Mouse (Mus musculus): ENCODE measurements around the gene Ppp1r26. TPM values are rescaled to one million over a fixed set of nuclear protein-coding genes. Genes with fewer than 3 reads are reported as not detected.
"Not testable (repeated sequence)": the region's sequence is repeated elsewhere in the genome, so short reads cannot be mapped to it uniquely, and the experiment has no call there.

The Ppp1r26 gene
- total RNA-seq, 2 experiments from 2014 or later = 0.29 to 0.40 TPM

DNA sequence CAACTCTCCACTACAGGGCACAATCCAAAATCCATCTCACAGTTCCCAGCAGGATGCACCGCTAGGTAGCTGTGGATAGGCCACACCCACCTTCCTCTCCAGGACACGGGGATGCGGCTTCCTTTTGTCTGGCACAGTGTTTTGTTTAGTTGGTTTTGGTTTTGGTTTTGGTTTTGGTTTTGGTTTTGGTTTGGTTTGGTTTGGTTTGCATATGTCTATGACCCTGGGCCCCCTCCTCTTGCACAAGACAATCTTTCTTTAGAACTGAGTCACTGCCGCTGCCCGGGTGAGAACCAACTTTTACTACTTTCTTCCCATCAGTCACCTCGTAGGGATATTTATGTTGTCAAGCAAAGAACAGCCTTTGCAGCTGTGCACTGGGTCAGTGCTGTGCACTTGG lies 5.8 kb upstream of the Ppp1r26 start:
- ATAC-seq (ENCODE audit: poor library complexity, severe bottlenecking) = no peak

DNA sequence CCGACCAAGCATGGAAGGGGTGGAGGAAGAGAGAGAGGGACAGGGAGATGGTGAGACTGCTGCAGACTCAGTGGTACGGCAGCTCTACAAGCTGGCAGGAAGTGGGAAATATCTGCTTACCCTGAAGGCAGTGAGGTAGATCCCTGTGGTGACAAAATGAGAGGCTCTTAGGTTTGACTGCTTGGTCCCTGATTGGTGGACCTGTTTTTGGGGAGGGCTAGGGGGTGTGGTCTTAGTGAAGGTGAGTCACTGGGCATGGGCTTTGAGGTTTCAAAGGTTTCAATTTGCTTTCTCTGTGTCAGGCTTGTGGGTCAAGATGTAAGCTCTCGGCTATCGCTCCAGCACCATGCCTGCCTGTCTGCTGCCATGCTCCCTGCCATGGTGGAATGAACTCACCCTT lies 1.5 kb upstream of the Ppp1r26 start:
- ATAC-seq (ENCODE audit: poor library complexity, severe bottlenecking) = no peak

DNA sequence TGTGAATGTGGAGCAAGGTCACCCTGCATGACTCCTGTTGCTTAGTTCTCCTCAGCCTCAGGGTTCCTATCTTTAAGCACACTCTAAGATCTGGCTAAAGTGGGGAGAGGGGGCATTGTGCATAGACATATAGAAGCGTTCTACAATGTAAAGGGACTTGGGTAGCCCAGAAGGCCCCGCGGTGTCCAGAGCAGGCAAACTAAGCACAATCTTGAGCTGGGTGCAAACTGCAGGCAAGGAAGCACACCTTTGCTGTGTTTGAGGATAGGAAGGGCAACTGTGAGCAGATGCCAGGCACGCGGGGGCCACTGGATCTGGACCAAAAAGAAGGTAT lies 452 bp upstream of the Ppp1r26 start:
- ATAC-seq (ENCODE audit: poor library complexity, severe bottlenecking) = no peak

DNA sequence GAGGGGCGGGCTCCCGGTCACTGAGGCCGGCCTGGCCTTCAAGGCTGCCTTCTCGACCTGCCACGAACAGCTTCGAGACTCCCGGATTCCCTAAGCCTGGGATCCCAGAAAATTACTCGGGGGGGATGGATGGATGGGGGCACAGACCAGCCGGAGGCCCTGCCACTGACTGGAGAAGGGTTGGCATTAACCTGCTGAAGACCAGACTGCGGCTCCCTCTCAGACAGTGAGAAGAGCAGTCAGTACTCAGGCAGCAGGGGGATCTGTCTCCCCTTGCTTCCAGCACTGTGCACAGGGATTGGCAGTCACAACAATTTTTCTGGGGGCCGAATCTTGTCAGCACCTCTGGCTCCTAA lies 693 bp downstream of the Ppp1r26 start:
- no peak for ATAC-seq (ENCODE audit: poor library complexity, severe bottlenecking)

DNA sequence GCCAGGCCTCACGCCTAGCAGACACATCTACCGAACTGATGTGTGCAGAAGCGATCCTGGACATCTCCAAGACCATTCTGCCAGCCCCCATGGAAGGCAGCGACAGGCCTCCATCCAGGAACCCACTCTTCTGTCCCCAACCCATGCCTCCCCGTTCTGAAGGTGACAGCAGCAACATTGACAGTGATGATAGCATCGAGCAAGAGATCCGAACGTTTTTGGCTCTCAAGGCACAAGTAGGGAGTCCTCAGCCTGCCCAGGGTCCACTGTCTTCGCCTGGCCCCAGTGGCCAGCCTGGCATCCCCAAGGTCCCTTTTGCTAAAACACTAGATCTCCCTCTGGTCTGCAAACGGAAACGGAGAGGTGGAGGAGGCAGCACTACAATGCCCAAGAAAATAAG lies 5.1 kb downstream of the Ppp1r26 start:
- ATAC-seq (ENCODE audit: poor library complexity, severe bottlenecking) = no peak

DNA sequence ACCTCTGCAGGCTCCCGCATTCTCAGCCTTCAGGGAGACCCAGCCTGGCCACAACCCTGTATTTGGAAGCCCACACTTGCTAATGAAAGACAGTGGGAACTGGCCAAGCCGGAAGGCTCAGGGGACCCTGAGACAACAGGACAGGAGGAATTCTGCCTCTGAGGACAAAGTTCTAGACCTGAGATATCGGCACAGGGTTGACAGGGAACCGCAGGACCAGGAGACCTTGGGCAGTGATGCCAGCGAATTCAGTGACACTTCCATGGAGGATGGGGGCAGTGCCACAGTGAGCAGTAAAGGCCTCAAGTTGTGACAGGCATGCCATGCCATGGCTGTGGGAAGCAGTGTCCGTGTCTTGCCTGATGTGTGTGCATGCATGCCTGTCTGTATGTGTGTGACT lies 6.9 kb downstream of the Ppp1r26 start:
- no peak for ATAC-seq (ENCODE audit: poor library complexity, severe bottlenecking)

DNA sequence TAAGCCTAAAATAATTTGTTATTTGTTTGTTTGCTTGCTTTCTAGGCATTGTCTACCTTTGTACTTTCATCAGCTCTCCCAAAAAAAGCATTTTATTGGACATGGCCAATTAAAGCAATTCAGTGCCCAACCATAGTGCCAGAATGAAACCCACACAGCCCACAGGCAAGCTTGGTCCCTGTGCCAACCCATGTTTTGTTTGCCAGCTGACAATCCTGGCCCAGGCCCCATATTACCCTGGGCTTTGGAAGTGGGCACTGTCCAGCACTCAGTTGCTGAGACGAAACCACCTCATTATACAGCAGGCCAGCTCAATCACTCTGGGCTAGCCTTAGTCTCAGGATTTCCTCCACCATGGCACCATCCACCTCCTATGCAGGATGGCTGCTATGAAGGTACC lies 10.0 kb downstream of the Ppp1r26 start:
- ATAC-seq (ENCODE audit: poor library complexity, severe bottlenecking) = no peak

DNA sequence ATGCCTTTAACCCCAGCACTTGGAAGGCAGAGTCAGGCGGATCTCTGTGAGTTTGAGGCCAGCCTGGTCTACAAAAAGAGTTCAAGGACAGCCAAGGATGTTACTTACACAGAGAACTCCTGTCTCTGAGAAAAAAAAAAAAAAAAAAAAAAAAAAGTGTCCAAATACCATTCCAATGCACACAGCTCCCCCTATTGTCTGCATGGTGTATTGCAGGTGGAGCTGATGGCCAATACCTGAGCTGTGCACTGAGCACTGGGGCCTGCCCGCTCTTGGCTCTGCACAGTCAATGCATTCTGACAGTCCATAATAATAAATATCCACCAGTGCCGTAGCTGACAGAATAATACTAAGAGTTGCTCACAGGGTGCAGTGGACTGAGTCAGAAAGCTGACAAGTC lies 17.3 kb downstream of the Ppp1r26 start:
- ATAC-seq (ENCODE audit: poor library complexity, severe bottlenecking) = peak; percentile 44

DNA sequence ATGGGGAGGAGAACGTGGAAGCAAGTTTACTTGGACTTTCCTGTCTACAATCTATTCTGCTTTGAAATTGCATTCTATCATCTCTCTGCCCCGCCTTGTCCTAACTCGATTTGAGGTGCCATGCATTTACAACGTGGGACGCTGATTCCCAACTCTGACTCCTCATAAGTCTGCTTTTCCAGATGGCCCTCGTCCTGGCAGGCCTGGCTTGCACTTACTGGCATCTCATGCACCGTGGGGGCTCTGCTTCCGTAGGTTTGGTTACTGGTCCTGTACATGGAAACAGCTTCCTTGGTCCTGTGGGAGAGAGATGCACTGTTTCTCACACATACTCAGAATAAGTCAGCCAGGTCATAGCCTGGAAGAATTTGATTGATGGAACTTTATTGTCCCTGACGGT lies 18.3 kb downstream of the Ppp1r26 start:
- no peak for ATAC-seq (ENCODE audit: poor library complexity, severe bottlenecking)

DNA sequence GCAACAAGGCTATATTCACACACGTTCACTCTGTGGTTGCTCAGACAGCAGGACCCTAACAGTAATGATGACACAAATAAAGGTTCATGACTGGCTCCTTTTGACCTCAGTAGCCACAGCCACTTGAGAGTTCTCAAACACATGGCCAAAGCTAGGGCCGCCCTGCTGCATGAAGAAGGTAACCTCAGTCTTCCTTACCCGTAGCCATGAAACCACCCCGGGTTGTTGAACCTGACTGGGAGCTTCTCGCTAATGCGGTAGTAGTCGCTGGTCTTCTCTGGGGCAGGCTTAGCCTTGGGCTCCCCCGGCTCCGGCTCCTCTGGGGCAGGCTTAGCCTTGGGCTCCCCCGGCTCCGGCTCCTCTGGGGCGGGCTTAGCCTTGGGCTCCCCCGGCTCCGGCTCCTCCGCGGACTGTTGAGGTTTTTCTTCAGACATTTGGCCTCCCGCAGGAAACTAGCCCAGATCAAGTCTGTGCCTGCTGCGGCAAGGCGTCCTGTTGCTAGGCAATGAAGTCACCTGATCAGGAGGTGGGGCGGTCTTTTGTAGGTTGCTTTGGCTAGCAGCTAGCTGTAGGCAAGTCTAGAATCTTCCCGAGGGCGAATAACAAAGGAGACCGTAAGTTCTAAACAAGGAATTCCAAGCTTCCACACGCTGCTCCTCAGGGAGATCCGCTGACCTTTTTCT lies 19.4 kb downstream of the Ppp1r26 start, which contains the start of gene 1700007K13Rik:
Gene 1700007K13Rik (minus strand): TSS at position 497 of the 683 bp plus-strand sequence.
- no peak for ATAC-seq (ENCODE audit: poor library complexity, severe bottlenecking)

DNA sequence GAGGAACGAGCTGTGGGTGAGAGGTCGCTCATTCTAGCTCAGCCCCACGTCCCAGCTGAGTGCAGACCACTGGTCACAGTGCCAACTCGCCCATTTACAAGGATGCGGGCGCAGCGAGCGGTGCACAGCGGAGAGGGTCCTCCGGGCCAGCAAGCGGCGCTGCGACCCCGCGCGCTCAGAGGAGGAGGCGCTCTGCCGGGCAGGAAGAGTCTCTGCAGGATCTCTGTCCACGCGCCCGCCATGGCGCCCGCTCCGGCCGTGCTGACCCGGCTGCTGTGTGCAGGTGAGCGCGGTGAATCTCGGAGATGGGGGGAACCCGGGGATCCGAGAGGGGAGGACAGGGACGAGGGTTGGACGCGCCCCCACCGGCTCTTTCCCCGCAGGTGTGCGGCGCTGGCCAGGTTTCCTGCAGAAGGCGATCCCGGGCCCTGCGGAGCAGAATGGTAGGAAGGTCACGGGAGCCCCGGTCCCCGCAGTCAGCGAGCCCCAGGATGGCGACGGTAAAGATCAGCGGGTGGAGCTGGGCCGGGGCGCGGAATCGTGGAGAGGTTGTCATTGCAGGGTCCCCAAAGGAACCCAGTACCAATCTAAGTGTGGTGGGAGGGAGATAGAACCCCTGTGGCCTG lies 21.4 kb downstream of the Ppp1r26 start, which contains the start of gene Mrps2:
Gene Mrps2 (plus strand): TSS at position 207 of the 626 bp plus-strand sequence.
- ATAC-seq (ENCODE audit: poor library complexity, severe bottlenecking) = peak; percentile 98

DNA sequence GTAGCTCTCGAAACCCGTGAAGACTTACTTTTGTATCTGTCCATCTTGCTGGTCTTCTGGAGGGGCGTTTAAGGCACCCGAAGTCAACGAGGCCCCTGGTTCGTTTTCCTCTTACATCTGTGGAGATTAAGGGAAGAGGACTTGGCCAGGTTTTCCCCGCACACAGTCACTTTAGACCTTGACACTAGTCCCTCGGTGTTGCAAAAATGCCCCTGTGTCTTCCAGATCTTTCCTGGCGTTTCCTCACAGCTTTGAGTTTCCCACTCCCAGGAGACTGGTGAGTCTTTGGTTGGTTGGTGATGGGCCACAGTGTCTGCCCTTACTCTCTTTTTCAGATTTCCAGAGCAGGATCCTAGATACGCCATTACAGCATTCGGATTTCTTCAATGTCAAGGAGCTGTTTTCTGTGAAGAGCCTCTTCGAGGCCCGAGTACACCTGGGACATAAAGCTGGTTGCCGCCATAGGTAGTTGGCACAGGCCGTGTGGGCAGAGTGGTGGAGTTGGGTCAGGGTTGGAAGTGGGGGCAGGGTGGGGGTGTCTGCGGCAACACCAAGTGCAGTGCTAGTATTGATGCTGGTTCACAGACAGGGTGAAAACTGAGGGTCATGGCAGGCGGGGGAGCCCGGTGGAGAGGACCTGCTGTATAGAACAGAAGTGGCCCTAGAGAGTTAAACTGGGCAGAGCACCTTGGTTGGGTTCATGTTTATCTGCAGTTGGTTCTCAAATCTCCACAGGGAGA lies 22.1 kb downstream of the Ppp1r26 start:
- no peak for ATAC-seq (ENCODE audit: poor library complexity, severe bottlenecking)

DNA sequence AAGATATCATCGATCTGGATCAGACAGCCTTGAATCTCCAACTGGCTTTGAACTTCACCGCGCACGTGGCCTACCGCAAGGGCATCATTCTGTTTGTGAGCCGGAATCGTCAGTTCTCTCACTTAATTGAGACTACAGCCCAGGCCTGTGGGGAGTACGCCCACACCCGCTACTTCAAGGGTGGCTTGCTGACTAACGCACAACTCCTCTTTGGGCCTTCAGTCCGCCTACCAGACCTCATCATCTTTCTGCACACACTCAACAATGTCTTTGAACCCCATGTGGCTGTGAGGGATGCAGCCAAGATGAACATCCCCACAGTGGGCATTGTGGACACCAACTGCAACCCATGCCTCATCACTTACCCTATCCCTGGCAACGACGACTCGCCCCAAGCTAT lies 22.9 kb downstream of the Ppp1r26 start:
- ATAC-seq (ENCODE audit: poor library complexity, severe bottlenecking) = no peak

DNA sequence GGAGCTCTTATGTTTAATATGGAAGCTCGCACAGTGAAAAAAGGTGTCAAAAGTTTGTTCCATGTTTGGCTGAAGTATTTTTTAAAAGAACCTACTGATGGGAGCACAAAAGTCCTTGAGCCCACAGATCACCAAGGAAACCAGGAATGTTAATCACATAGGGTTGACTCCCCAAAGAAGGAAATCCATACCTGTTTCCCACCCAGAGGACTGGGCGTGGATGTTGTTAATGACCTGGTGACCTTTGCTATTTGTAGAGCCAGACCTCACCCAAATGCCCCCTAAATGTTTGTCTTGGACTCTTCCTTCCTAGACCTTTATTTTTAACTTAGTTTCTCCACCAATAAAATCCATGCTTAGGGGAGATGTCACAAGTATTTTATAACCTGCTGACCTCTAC lies 24.0 kb downstream of the Ppp1r26 start:
- no peak for ATAC-seq (ENCODE audit: poor library complexity, severe bottlenecking)

DNA sequence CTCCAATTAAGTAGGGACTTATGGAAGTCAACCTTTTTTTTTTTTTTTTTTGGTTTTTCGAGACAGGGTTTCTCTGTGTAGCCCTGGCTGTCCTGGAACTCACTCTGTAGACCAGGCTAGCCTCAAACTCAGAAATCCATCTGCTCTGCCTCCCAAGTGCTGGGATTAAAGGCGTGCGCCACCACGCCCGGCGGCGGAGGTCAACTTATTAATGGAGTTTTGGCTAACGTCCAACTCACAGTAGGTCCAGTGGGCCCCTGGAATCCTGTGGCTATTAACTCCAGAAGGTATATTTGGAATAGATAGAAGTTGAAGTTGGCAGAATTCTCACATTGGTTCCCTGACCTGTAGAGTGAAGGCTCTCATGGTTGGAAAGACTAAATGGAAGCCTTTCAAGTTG lies 25.4 kb downstream of the Ppp1r26 start:
- ATAC-seq (ENCODE audit: poor library complexity, severe bottlenecking) = not testable (repeated sequence)

DNA sequence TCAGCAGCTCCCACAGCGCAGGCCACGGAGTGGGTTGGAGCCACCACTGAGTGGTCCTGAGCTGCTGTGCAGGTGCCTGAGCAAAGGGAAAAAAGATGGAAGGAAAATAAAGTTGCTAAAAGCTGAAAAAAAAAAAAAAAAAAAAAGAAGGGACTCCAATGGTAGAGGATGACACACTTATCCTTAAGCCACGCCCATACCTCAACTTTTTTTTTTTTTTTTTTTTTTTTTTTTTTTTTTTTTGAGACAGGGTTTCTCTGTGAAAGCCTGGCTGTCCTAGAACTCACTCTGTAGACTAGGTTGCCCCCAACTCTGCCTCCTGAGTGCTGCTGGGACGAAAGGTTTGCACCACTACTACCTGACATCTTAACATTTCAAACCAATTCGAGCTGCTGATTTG lies 31.4 kb downstream of the Ppp1r26 start:
- ATAC-seq (ENCODE audit: poor library complexity, severe bottlenecking) = not testable (repeated sequence)

DNA sequence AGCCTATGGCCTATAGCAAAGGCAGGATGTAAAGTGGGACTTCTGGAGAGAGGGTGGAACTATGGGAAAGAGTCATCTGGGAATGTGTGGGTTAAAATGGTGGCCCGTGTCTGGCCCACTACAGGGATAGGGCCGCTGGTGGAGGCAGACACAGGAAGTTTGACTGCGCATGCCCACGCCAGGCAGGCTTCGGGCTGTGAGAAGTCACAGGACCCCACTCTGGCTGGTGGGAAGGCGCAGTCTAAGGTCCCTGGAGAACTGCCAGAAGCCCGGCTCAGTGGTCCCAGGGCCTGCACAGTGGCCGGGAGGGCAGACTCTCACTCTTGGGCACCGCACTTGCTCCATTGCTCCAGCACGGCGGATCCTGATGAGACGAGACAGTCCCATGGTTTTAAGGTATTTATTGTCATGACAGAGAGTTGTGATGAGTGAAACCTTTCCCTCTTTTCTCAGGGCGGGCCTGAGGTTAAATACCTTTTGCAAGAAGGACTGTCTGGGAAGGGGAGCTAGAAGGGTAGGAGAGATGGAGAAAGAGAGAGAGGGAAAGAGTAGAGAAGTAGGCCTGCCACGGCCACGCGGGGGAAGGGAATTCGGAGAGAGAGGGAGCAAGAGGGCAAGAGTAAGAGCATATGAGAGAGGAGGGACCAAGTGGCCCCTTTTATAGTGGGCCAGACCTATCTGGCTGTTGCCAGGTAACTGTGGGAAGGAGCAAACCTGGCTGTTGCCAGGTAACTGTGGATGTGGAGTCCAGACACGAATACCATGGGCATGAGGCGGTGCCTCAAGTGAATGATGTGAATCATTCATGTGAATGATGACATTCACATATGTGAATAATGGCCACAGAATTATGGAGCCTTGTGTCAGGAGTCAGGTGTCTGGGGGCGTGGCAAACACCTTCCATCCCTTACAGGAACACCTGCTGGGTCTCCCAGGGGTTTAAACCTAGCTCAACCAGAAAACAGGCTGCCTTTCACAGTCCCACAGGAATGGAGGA lies 32.9 kb downstream of the Ppp1r26 start:
- ATAC-seq (ENCODE audit: poor library complexity, severe bottlenecking) = no peak

DNA sequence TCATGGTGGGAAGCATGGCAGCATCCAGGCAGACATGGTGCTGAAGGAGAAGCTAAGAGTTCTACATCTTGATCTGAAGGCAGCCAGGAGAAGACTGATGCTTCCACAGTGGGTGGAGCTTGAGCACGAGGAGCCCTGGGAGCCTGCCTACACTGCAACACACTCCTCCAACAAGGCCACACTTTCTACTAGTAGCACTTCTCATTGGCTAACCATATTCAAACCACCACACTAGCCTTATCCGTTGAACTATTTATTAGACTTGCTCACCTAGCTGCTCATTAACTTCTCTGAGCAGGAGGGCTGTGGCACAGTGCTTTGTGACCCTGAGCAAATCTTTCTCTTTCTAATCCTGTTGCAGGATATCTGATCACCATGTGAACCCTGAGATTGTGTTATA lies 37.3 kb downstream of the Ppp1r26 start:
- ATAC-seq (ENCODE audit: poor library complexity, severe bottlenecking) = no peak

DNA sequence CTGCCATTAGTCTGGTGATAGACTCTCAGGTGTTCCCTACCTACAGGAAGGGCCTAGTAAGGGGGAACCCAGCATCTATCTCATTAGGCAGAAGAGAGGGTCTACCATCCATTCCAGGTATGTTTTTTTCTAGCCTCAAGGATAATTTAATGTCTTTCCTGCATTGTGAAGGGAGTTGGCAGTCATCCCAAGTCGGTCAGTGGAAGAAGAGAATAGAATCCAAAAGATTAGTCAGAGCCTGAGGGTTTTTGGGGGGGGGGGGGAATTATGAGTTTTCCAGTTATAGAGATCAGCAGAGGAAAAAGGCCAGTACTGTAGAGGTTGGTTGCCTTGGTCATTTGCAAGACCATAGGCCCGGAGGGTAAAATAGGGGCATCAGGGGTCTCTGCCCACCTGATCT lies 47.9 kb downstream of the Ppp1r26 start:
- no peak for ATAC-seq (ENCODE audit: poor library complexity, severe bottlenecking)

DNA sequence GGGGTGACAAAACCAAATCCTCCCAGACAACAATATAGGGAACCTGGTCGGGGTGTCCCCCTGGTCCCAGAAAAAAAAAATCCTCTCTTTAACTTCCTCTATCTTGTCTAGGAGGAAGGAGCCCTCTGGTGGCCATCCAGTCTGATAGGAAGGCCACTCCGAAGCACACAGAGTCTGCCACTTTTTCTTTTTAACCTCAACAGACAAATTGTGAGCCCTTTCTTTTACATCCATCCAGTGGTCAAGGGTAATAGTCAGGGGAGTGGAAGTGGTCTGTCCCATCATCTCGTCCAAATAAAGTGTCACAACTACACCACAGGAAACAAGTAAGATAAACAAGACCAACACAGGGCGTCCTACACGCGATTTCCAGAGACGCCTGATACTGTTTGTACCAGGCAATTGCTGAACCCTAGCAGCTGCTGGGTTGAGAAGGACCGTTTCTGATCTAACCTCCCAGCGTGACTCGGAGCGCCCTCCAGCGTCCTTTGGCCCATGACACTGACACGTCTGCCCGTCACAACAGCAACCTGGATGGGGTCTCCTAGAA lies 48.7 kb downstream of the Ppp1r26 start:
- peak; percentile 81 for ATAC-seq (ENCODE audit: poor library complexity, severe bottlenecking)

Measured in megakaryocyte, adult 5-6 weeks (primary cell).